Mouse (Mus musculus): ENCODE data around the gene Mbnl2. TPM values are rescaled to one million over a fixed set of nuclear protein-coding genes. Genes with fewer than 3 reads are reported as not detected.

The Mbnl2 gene
- polyA plus RNA-seq, 1 experiment from 2014 or later = 17.9 TPM

DNA sequence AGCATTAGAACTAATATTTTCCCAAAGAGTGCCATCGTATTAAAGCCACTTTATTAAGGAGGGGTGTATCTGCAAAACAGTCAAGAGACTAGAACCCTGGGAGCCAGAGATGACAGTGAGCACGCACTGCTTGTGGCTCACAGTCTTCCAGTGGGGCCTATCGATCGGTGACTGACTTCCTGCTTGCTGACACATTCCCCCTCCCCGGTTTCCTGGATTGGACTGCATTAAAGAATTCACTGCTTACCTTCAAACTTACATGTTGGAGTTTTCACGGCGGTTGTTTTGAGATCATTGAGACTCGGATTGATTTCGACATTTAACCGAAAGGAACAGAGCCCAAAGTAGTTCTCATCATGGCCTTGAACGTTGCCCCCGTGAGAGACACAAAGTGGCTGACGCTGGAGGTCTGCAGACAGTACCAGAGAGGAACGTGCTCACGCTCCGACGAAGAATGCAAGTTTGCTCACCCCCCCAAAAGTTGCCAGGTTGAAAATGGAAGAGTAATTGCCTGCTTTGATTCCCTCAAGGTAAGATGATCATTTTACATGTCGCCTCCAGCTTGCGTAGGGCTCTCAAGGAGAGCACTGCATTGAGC lies 49.5 kb downstream of the Mbnl2 start:
- no peak overlapping the region for H3K4me2 ChIP-seq (ENCODE audit: low read depth, low read length)
- no peaks in the 10 kb centered on the region for H3K9me3 ChIP-seq (ENCODE audit: control insufficient read depth, low read length)
- H3K36me3 ChIP-seq (ENCODE audit: control insufficient read depth, insufficient read depth, low read length) = no peaks in the 10 kb centered on the region
- H3K4me1 ChIP-seq (ENCODE audit: control insufficient read depth, insufficient read depth, low read length) = no peaks in the 10 kb centered on the region
- no peaks in the 10 kb centered on the region for H3K27me3 ChIP-seq (ENCODE audit: control insufficient read depth, insufficient read depth, low read length)
- ATAC-seq (ENCODE audit: low read depth) = no peak
- 94% methylated on average over 19 of the region's 19 CpGs for WGBS
- H3K9ac ChIP-seq (replicated peaks; ENCODE audit: low read depth, low read length) = no peak overlapping the region
- no peak overlapping the region for H3K27ac ChIP-seq (ENCODE audit: low read depth, low read length)
- H3K4me3 ChIP-seq (ENCODE audit: low read depth, low read length) = no peak overlapping the region

DNA sequence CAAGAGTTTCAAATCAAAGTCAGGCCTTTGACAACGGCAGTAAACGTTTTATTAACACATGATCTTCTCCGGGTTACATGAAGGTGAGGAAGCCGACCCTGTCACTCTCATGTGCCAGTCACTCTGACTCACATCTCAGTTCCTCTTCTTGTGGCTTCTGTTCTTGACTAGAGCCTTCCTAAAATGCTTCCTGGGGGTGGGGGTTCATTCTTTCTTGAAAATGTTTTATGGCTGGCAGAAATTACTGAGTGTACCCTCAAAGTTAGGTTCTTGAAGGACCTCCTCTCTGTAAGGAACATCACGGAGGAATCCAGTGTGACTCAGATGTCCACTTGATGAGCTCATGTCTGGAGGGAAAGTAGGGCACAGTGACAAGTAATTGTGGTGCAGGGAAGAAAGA lies 50.2 kb downstream of the Mbnl2 start:
- Histone ChIP-seq H3K36me3 (ENCODE audit: control insufficient read depth, insufficient read depth, low read length) (no peaks in the 10 kb centered on the region), H3K27me3 (ENCODE audit: control insufficient read depth, insufficient read depth, low read length) (no peaks in the 10 kb centered on the region), H3K4me1 (ENCODE audit: control insufficient read depth, insufficient read depth, low read length) (no peaks in the 10 kb centered on the region), H3K9me3 (ENCODE audit: control insufficient read depth, low read length) (no peaks in the 10 kb centered on the region), H3K4me3 (ENCODE audit: low read depth, low read length) (no peak overlapping the region), H3K4me2 (ENCODE audit: low read depth, low read length) (no peak overlapping the region), H3K27ac (ENCODE audit: low read depth, low read length) (no peak overlapping the region), H3K9ac (replicated peaks; ENCODE audit: low read depth, low read length) (no peak overlapping the region)
- no peak for ATAC-seq (ENCODE audit: low read depth)
- 90% methylated on average over 5 of the region's 5 CpGs for whole genome bisulfite sequencing

DNA sequence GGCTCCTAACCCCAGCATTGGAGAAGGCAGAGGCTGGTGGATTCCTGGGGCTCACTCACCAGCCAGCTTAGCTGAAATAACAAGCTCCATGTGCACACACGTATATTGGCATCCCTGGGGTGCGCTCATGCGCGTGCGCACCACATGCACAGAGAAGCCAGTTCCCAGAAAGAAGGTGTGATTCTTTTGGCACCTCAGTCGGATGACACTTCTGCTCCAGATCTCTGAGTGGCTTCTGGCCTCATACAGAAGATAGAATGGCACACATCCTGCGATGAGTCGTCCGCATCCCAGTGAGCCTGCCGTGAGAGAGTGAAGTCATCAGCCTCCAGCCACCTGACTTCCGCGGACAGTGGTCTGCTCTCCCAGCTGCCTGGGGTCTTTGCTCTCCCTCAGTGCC lies 55.0 kb downstream of the Mbnl2 start:
- no peak overlapping the region for H3K9ac ChIP-seq (replicated peaks; ENCODE audit: low read depth, low read length)
- H3K27ac ChIP-seq (ENCODE audit: low read depth, low read length) = no peak overlapping the region
- H3K9me3 ChIP-seq (ENCODE audit: control insufficient read depth, low read length) = no peaks in the 10 kb centered on the region
- H3K4me3 ChIP-seq (ENCODE audit: low read depth, low read length) = no peak overlapping the region
- peak; percentile 39; the same call in 1 of the 2 replicates for ATAC-seq (ENCODE audit: low read depth)
- H3K4me1 ChIP-seq (ENCODE audit: control insufficient read depth, insufficient read depth, low read length) = no peaks in the 10 kb centered on the region
- 69% methylated on average over 12 of the region's 12 CpGs for WGBS
- H3K36me3 ChIP-seq (ENCODE audit: control insufficient read depth, insufficient read depth, low read length) = no peaks in the 10 kb centered on the region
- no peak overlapping the region for H3K4me2 ChIP-seq (ENCODE audit: low read depth, low read length)
- no peaks in the 10 kb centered on the region for H3K27me3 ChIP-seq (ENCODE audit: control insufficient read depth, insufficient read depth, low read length)

DNA sequence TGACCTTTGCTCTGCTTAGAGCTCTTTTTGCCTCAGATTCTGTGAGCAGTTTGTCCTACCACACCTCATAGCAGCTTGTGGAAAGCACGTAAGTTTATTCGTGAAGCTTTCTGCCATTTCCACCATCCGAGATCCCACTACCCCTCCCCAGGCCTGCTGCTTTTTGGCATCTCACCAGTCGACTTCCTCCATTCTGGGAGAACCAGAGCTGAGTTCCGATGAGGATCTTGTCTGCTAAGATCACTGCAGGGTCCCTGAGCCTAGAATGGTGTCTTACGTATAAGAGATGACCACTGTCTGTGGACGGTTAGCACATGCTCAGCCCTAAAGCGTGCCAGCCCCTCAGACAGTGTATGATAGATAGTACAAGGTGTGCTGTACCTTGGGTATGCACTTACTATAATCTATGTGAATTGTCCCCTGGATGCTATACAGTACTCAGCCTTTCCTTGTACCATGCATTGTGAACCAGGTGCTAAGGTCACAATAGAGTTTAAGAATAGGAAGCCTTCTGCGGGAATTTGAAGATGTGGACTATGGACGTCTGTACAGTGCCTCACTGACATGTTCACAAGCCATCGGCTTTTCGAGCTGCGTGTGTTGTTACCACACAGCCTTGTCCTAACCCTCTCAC lies 55.5 kb downstream of the Mbnl2 start:
- H3K9me3 ChIP-seq (ENCODE audit: control insufficient read depth, low read length) = no peaks in the 10 kb centered on the region
- H3K27me3 ChIP-seq (ENCODE audit: control insufficient read depth, insufficient read depth, low read length) = no peaks in the 10 kb centered on the region
- no peak for ATAC-seq (ENCODE audit: low read depth)
- no peak overlapping the region for H3K27ac ChIP-seq (ENCODE audit: low read depth, low read length)
- WGBS = 87% methylated on average over 13 of the region's 13 CpGs
- H3K4me2 ChIP-seq (ENCODE audit: low read depth, low read length) = no peak overlapping the region
- no peak overlapping the region for H3K4me3 ChIP-seq (ENCODE audit: low read depth, low read length)
- no peaks in the 10 kb centered on the region for H3K4me1 ChIP-seq (ENCODE audit: control insufficient read depth, insufficient read depth, low read length)
- H3K9ac ChIP-seq (replicated peaks; ENCODE audit: low read depth, low read length) = no peak overlapping the region
- H3K36me3 ChIP-seq (ENCODE audit: control insufficient read depth, insufficient read depth, low read length) = no peaks in the 10 kb centered on the region

DNA sequence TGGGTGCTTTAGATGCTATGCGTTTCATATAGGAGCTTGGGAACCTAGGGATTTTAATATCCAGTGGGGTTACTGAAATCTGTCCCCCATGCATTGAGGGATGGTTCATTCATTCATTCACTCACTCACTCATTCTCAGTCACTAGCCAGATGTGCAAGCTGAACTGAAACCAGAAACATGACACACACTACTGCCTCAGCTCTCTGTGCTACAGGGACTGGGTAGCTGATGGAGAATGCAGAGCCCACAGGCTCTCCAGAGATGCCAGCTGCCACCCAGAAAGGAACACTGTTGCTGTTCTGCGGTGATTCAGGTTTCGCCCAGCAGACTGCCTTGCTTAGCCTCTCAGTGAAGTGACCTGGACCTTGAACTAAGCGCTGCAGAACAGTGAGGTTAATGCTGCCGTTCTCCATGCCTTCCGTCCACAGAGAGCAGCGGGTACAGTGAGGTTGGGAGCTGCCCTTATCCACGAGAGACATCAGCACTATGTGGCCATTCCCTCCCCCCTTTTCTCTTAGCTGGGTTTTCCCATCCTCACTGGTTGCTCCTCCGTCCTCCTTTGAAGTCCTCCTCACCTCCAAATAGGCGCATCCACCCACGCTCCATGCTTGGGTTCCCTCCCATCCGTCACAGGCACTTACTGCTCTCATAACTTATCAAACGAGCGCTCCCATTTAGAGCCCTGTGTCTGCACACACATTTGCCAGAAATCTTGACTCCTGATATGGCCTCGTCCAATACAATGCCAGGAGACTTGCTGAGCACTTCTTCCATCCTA lies 58.2 kb downstream of the Mbnl2 start:
- H3K27me3 ChIP-seq (ENCODE audit: control insufficient read depth, insufficient read depth, low read length) = no peaks in the 10 kb centered on the region
- no peak overlapping the region for H3K4me2 ChIP-seq (ENCODE audit: low read depth, low read length)
- no peak overlapping the region for H3K4me3 ChIP-seq (ENCODE audit: low read depth, low read length)
- H3K9me3 ChIP-seq (ENCODE audit: control insufficient read depth, low read length) = no peaks in the 10 kb centered on the region
- H3K36me3 ChIP-seq (ENCODE audit: control insufficient read depth, insufficient read depth, low read length) = no peaks in the 10 kb centered on the region
- H3K4me1 ChIP-seq (ENCODE audit: control insufficient read depth, insufficient read depth, low read length) = peaks cover 6% of the 10 kb centered on the region; the same call in 1 of the 2 replicates
- no peak overlapping the region for H3K9ac ChIP-seq (replicated peaks; ENCODE audit: low read depth, low read length)
- WGBS = 84% methylated on average over 15 of the region's 15 CpGs
- no peak for ATAC-seq (ENCODE audit: low read depth)
- no peak overlapping the region for H3K27ac ChIP-seq (ENCODE audit: low read depth, low read length)

DNA sequence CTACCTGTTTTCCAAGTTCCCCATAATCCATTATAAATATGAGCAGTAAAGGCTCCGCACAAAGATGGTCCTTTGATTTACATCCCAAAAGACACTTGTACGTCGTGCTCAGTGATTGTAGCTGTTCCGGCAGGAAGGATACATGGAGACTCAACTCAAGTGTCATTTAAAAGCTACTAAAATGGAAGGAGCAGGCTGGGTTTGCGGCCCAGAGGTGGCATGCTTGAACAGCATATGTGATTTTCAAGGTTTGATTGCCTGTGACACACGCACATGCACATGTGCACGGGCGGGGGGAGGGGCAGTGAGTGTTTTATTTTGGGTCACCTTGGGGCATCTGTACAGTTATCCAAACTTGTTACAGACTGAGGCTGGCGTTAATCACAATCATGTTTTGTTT lies 59.9 kb downstream of the Mbnl2 start:
- 74% methylated on average over 9 of the region's 9 CpGs for WGBS
- Histone ChIP-seq H3K27ac (ENCODE audit: low read depth, low read length) (no peak overlapping the region), H3K27me3 (ENCODE audit: control insufficient read depth, insufficient read depth, low read length) (no peaks in the 10 kb centered on the region), H3K4me2 (ENCODE audit: low read depth, low read length) (no peak overlapping the region), H3K4me1 (ENCODE audit: control insufficient read depth, insufficient read depth, low read length) (peaks cover 6% of the 10 kb centered on the region; the same call in 1 of the 2 replicates), H3K36me3 (ENCODE audit: control insufficient read depth, insufficient read depth, low read length) (no peaks in the 10 kb centered on the region), H3K9ac (replicated peaks; ENCODE audit: low read depth, low read length) (no peak overlapping the region), H3K9me3 (ENCODE audit: control insufficient read depth, low read length) (no peaks in the 10 kb centered on the region), H3K4me3 (ENCODE audit: low read depth, low read length) (no peak overlapping the region)
- ATAC-seq (ENCODE audit: low read depth) = no peak

DNA sequence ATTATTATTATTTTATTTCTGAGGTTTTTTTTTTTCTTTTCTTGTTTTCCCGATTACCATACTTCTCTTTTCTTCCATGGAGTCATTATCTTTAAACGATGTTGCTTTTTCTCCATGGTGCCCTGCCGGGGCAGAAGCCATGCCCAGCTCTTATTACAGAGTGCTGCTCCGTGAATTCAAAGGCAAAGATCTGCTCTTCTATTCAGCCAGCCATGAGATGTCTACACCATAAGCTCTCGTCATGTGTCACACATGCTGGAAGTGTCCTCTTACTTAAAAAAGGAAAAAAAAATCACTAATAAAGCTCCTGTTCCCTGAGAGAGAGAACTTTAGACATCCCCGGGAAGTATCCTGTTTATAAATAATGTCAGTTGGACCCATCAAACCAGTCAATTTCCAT lies 60.4 kb downstream of the Mbnl2 start:
- no peaks in the 10 kb centered on the region for H3K27me3 ChIP-seq (ENCODE audit: control insufficient read depth, insufficient read depth, low read length)
- no peak overlapping the region for H3K4me2 ChIP-seq (ENCODE audit: low read depth, low read length)
- no peaks in the 10 kb centered on the region for H3K36me3 ChIP-seq (ENCODE audit: control insufficient read depth, insufficient read depth, low read length)
- H3K9ac ChIP-seq (replicated peaks; ENCODE audit: low read depth, low read length) = no peak overlapping the region
- H3K9me3 ChIP-seq (ENCODE audit: control insufficient read depth, low read length) = no peaks in the 10 kb centered on the region
- no peak for ATAC-seq (ENCODE audit: low read depth)
- H3K4me1 ChIP-seq (ENCODE audit: control insufficient read depth, insufficient read depth, low read length) = peaks cover 6% of the 10 kb centered on the region; the same call in 1 of the 2 replicates
- 69% methylated on average over 6 of the region's 6 CpGs for WGBS
- H3K4me3 ChIP-seq (ENCODE audit: low read depth, low read length) = no peak overlapping the region
- no peak overlapping the region for H3K27ac ChIP-seq (ENCODE audit: low read depth, low read length)

DNA sequence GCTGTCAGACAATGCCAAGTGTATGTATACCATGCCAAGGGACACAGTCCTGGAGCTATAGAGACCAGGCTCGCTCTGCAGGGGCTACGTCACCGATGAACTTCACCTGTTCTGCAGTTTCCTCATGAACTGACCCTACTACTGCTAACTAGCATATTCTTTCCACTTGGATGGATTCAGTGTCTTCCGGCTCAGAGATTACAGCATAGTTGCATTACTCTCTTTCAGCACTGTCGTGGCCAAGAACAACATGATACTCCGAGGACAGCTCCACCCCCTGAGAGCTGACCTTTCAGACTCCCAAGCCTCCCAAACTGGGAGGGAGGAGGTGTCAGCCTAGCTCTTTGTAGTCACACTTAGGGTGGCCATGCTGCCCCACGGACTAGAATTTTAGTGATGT lies 60.9 kb downstream of the Mbnl2 start:
- Histone ChIP-seq H3K9me3 (ENCODE audit: control insufficient read depth, low read length) (no peaks in the 10 kb centered on the region), H3K9ac (replicated peaks; ENCODE audit: low read depth, low read length) (no peak overlapping the region), H3K27ac (ENCODE audit: low read depth, low read length) (no peak overlapping the region), H3K4me2 (ENCODE audit: low read depth, low read length) (no peak overlapping the region), H3K36me3 (ENCODE audit: control insufficient read depth, insufficient read depth, low read length) (no peaks in the 10 kb centered on the region), H3K4me1 (ENCODE audit: control insufficient read depth, insufficient read depth, low read length) (peaks cover 6% of the 10 kb centered on the region; the same call in 1 of the 2 replicates), H3K4me3 (ENCODE audit: low read depth, low read length) (no peak overlapping the region), H3K27me3 (ENCODE audit: control insufficient read depth, insufficient read depth, low read length) (no peaks in the 10 kb centered on the region)
- 41% methylated on average over 7 of the region's 7 CpGs for WGBS
- ATAC-seq (ENCODE audit: low read depth) = 0 out of 2 replicates have a peak, but pooled peaks have one; percentile 29

DNA sequence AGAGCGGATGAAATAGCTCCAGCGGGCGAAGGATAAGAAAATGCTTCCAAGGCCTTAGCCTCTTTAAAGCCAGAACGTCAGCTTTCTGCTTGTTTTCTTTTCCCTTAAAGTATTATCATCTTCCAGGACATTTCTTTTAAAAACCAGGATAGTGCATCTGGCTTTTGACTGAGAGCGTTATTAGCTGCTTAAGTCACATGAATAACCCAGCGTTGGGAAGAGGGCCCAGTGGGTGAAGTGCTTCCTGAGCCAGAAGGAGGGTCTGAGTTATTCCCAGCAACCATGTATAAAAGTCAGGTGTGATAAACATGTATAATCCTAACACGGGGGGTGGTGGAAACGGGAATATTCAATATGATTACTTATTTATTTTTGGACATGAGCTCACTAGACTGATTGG lies 61.4 kb downstream of the Mbnl2 start:
- H3K27ac ChIP-seq (ENCODE audit: low read depth, low read length) = no peak overlapping the region
- ATAC-seq (ENCODE audit: low read depth) = no peak
- no peaks in the 10 kb centered on the region for H3K9me3 ChIP-seq (ENCODE audit: control insufficient read depth, low read length)
- no peaks in the 10 kb centered on the region for H3K36me3 ChIP-seq (ENCODE audit: control insufficient read depth, insufficient read depth, low read length)
- no peaks in the 10 kb centered on the region for H3K27me3 ChIP-seq (ENCODE audit: control insufficient read depth, insufficient read depth, low read length)
- H3K4me3 ChIP-seq (ENCODE audit: low read depth, low read length) = no peak overlapping the region
- no peak overlapping the region for H3K9ac ChIP-seq (replicated peaks; ENCODE audit: low read depth, low read length)
- 79% methylated on average over 8 of the region's 8 CpGs for WGBS
- H3K4me1 ChIP-seq (ENCODE audit: control insufficient read depth, insufficient read depth, low read length) = peaks cover 6% of the 10 kb centered on the region; the same call in 1 of the 2 replicates
- no peak overlapping the region for H3K4me2 ChIP-seq (ENCODE audit: low read depth, low read length)

All from neural tube, embryonic 14.5 days (tissue).